Mouse (Mus musculus): ENCODE results near the gene Aars2. TPM values are rescaled to one million over a fixed set of nuclear protein-coding genes. Genes with fewer than 3 reads are reported as not detected.

Gene Aars2
- polyA plus RNA-seq, 1 experiment from 2014 or later = 22.8 TPM

- no peak overlapping the region for H3K9ac ChIP-seq
- H3K4me2 ChIP-seq = no peak overlapping the region
- 69% methylated on average over 5 of the region's 5 CpGs for WGBS
Observed at GRCm38 (mm10) chr17:45503301-45503973, 3.2 kb upstream of the Aars2 start.

GRCm38 (mm10) chr17:45505941-45506465 lies 638 bp upstream of the Aars2 start:
- Histone ChIP-seq H3K27ac (no peak overlapping the region), H3K36me3 (replicated peaks) (peaks cover 19% of the 10 kb centered on the region), H3K4me2 (0 out of 2 replicates have a peak overlapping the region, but pooled peaks have one; percentile 45), H3K4me3 (replicated peaks) (no peak overlapping the region), H3K27me3 (no peaks in the 10 kb centered on the region), H3K4me1 (peaks cover 13% of the 10 kb centered on the region), H3K9me3 (no peaks in the 10 kb centered on the region), H3K9ac (no peak overlapping the region)
- peak; percentile 20; the same call in 1 of the 2 replicates for ATAC-seq (ENCODE audit: low FRiP score)
- WGBS = 69% methylated on average over 6 of the region's 6 CpGs

More at GRCm38 (mm10) chr17:45503301-45503973, 3.2 kb upstream of the Aars2 start:
- no peak for ATAC-seq (ENCODE audit: low FRiP score)
- Histone ChIP-seq H3K4me1 (peaks cover 13% of the 10 kb centered on the region), H3K27me3 (no peaks in the 10 kb centered on the region), H3K27ac (no peak overlapping the region), H3K9me3 (no peaks in the 10 kb centered on the region), H3K36me3 (replicated peaks) (peaks cover 2% of the 10 kb centered on the region; the same call in 1 of the 2 replicates), H3K4me3 (replicated peaks) (no peak overlapping the region)

- no peak overlapping the region for H3K27ac ChIP-seq
- peaks cover 19% of the 10 kb centered on the region for H3K36me3 ChIP-seq (replicated peaks)
- H3K9ac ChIP-seq = no peak overlapping the region
- 90% methylated on average over 4 of the region's 4 CpGs for WGBS
- no peaks in the 10 kb centered on the region for H3K9me3 ChIP-seq
- peaks cover 11% of the 10 kb centered on the region for H3K4me1 ChIP-seq
- no peaks in the 10 kb centered on the region for H3K27me3 ChIP-seq
- H3K4me2 ChIP-seq = no peak overlapping the region
- H3K4me3 ChIP-seq (replicated peaks) = no peak overlapping the region
- no peak for ATAC-seq (ENCODE audit: low FRiP score)
Observed at GRCm38 (mm10) chr17:45510871-45511270, 4.2 kb downstream of the Aars2 start.

- WGBS = 93% methylated on average over 4 of the region's 4 CpGs
- peaks cover 4% of the 10 kb centered on the region; the same call in 1 of the 2 replicates for H3K4me1 ChIP-seq
- H3K27ac ChIP-seq = no peak overlapping the region
- no peaks in the 10 kb centered on the region for H3K9me3 ChIP-seq
- H3K27me3 ChIP-seq = no peaks in the 10 kb centered on the region
- H3K36me3 ChIP-seq (replicated peaks) = peaks cover 19% of the 10 kb centered on the region
- no peak overlapping the region for H3K4me3 ChIP-seq (replicated peaks)
- ATAC-seq (ENCODE audit: low FRiP score) = no peak
- H3K4me2 ChIP-seq = no peak overlapping the region
- H3K9ac ChIP-seq = no peak overlapping the region
Observed at GRCm38 (mm10) chr17:45511757-45512156, 5.1 kb downstream of the Aars2 start.

GRCm38 (mm10) chr17:45515204-45515726 lies 8.6 kb downstream of the Aars2 start:
- 51% methylated on average over 15 of the region's 15 CpGs for WGBS
- H3K27ac ChIP-seq = no peak overlapping the region
- no peaks in the 10 kb centered on the region for H3K9me3 ChIP-seq
- no peak for ATAC-seq (ENCODE audit: low FRiP score)
- no peak overlapping the region for H3K4me2 ChIP-seq
- no peak overlapping the region for H3K4me3 ChIP-seq (replicated peaks)
- H3K9ac ChIP-seq = no peak overlapping the region
- H3K27me3 ChIP-seq = no peaks in the 10 kb centered on the region
- no peaks in the 10 kb centered on the region for H3K4me1 ChIP-seq
- H3K36me3 ChIP-seq (replicated peaks) = peaks cover 26% of the 10 kb centered on the region

GRCm38 (mm10) chr17:45515806-45516205 lies 9.2 kb downstream of the Aars2 start:
- H3K9me3 ChIP-seq = no peaks in the 10 kb centered on the region
- H3K4me3 ChIP-seq (replicated peaks) = no peak overlapping the region
- no peak overlapping the region for H3K9ac ChIP-seq
- no peaks in the 10 kb centered on the region for H3K4me1 ChIP-seq
- H3K36me3 ChIP-seq (replicated peaks) = peaks cover 29% of the 10 kb centered on the region
- H3K4me2 ChIP-seq = no peak overlapping the region
- H3K27ac ChIP-seq = no peak overlapping the region
- WGBS = 88% methylated on average over 10 of the region's 10 CpGs
- ATAC-seq (ENCODE audit: low FRiP score) = no peak
- H3K27me3 ChIP-seq = no peaks in the 10 kb centered on the region

- peak; percentile 51 for ATAC-seq (ENCODE audit: low FRiP score)
- Histone ChIP-seq H3K27ac (no peak overlapping the region), H3K4me1 (no peaks in the 10 kb centered on the region), H3K4me2 (no peak overlapping the region), H3K9ac (no peak overlapping the region), H3K27me3 (no peaks in the 10 kb centered on the region), H3K9me3 (no peaks in the 10 kb centered on the region), H3K4me3 (replicated peaks) (no peak overlapping the region), H3K36me3 (replicated peaks) (peaks cover 31% of the 10 kb centered on the region)
- WGBS = 59% methylated on average over 8 of the region's 8 CpGs
Observed at GRCm38 (mm10) chr17:45516488-45516887, 9.8 kb downstream of the Aars2 start.

GRCm38 (mm10) chr17:45517135-45517534 lies 10.5 kb downstream of the Aars2 start:
- WGBS = 93% methylated on average over 21 of the region's 21 CpGs
- Histone ChIP-seq H3K9me3 (no peaks in the 10 kb centered on the region), H3K4me3 (replicated peaks) (no peak overlapping the region), H3K4me2 (no peak overlapping the region), H3K4me1 (no peaks in the 10 kb centered on the region; the same call in 1 of the 2 replicates), H3K9ac (no peak overlapping the region), H3K36me3 (replicated peaks) (peaks cover 31% of the 10 kb centered on the region), H3K27me3 (no peaks in the 10 kb centered on the region), H3K27ac (no peak overlapping the region)
- no peak for ATAC-seq (ENCODE audit: low FRiP score)

GRCm38 (mm10) chr17:45517549-45518215 lies 11.0 kb downstream of the Aars2 start:
- no peaks in the 10 kb centered on the region for H3K9me3 ChIP-seq
- no peak overlapping the region for H3K9ac ChIP-seq
- H3K4me1 ChIP-seq = peaks cover 3% of the 10 kb centered on the region
- no peak overlapping the region for H3K27ac ChIP-seq
- no peaks in the 10 kb centered on the region for H3K27me3 ChIP-seq
- WGBS = 93% methylated on average over 28 of the region's 28 CpGs
- no peak overlapping the region for H3K4me3 ChIP-seq (replicated peaks)
- H3K4me2 ChIP-seq = no peak overlapping the region
- ATAC-seq (ENCODE audit: low FRiP score) = no peak
- peaks cover 31% of the 10 kb centered on the region for H3K36me3 ChIP-seq (replicated peaks)

GRCm38 (mm10) chr17:45518766-45519475 lies 12.3 kb downstream of the Aars2 start:
- Histone ChIP-seq H3K9ac (no peak overlapping the region), H3K27ac (no peak overlapping the region), H3K27me3 (peaks cover 8% of the 10 kb centered on the region), H3K36me3 (replicated peaks) (peaks cover 31% of the 10 kb centered on the region), H3K4me1 (peaks cover 11% of the 10 kb centered on the region), H3K4me3 (replicated peaks) (no peak overlapping the region), H3K9me3 (no peaks in the 10 kb centered on the region), H3K4me2 (no peak overlapping the region)
- 84% methylated on average over 12 of the region's 12 CpGs for WGBS
- ATAC-seq (ENCODE audit: low FRiP score) = no peak

GRCm38 (mm10) chr17:45520136-45520535 lies 13.5 kb downstream of the Aars2 start:
- Histone ChIP-seq H3K9ac (no peak overlapping the region), H3K27ac (no peak overlapping the region), H3K4me2 (no peak overlapping the region), H3K27me3 (peaks cover 17% of the 10 kb centered on the region), H3K36me3 (replicated peaks) (peaks cover 31% of the 10 kb centered on the region), H3K4me1 (peaks cover 11% of the 10 kb centered on the region), H3K9me3 (no peaks in the 10 kb centered on the region), H3K4me3 (replicated peaks) (no peak overlapping the region)
- ATAC-seq (ENCODE audit: low FRiP score) = no peak
- 91% methylated on average over 11 of the region's 11 CpGs for WGBS

- Histone ChIP-seq H3K4me2 (peak within 1 kb of the TSS; percentile 76), H3K9me3 (no peaks in the 10 kb centered on the region), H3K36me3 (replicated peaks) (peaks cover 19% of the 10 kb centered on the region), H3K4me1 (peaks cover 16% of the 10 kb centered on the region), H3K27ac (no peak within 1 kb of the TSS), H3K4me3 (replicated peaks) (peak within 1 kb of the TSS; percentile 40), H3K9ac (peak within 1 kb of the TSS; percentile 63), H3K27me3 (peaks cover 43% of the 10 kb centered on the region)
- 0% methylated on average over 21 of the region's 21 CpGs for WGBS
- ATAC-seq (ENCODE audit: low FRiP score) = peak; percentile 85
Observed at GRCm38 (mm10) chr17:45523263-45523662, 16.6 kb downstream of the Aars2 start, which contains the start of gene Tcte1. Gene Tcte1, plus strand, starts transcription at chr17:45523434.
